ENCODE assay signal across 35 mouse cellular contexts in genomic region chr5:144039156-144039675, GRCm38 (mm10). TPM values are rescaled to one million over a fixed set of nuclear protein-coding genes. Genes with fewer than 3 reads are reported as not detected.
DNase-seq lines count a peak whose midpoint lies in the region; ATAC-seq and TF ChIP-seq lines count a peak whose summit lies in the region.
"Had no signal": no experiment of that assay in that cellular context is flagged by ENCODE, and none has a peak within 500 bp of the region (broad histone marks: within the 10 kb centered on the region; RNA-seq: fewer than 3 reads in every experiment).

No protein-coding gene starts in this region.

- no peak overlapping the region for H3K9ac ChIP-seq in liver, embryonic 11.5 days (ENCODE audit: low read depth, low read length)
- no peak overlapping the region for H3K9ac ChIP-seq in liver, embryonic 16.5 days (ENCODE audit: low read depth, low read length)
- no peak overlapping the region for H3K9ac ChIP-seq in forebrain, embryonic 13.5 days
- H3K9ac ChIP-seq in forebrain, postnatal 0 days, result no peak overlapping the region
- H3K9ac ChIP-seq: forebrain, embryonic 12.5 days; hindbrain, embryonic 13.5 days; limb, embryonic 12.5 days; neural tube, embryonic 12.5 days had no signal

- H3K9me3 ChIP-seq in liver, embryonic 11.5 days (ENCODE audit: control insufficient read depth, low read length), result no peaks in the 10 kb centered on the region
- no peaks in the 10 kb centered on the region for H3K9me3 ChIP-seq in liver, embryonic 16.5 days (replicated peaks; ENCODE audit: control insufficient read depth, low read length)
- H3K9me3 ChIP-seq in forebrain, embryonic 13.5 days (replicated peaks), result no peaks in the 10 kb centered on the region
- no peaks in the 10 kb centered on the region for H3K9me3 ChIP-seq in forebrain, postnatal 0 days (ENCODE audit: low read length)
- H3K9me3 ChIP-seq: forebrain, embryonic 12.5 days; hindbrain, embryonic 13.5 days; neural tube, embryonic 12.5 days had no signal

- no peaks in the 10 kb centered on the region for H3K4me1 ChIP-seq in liver, embryonic 11.5 days (replicated peaks; ENCODE audit: control insufficient read depth, insufficient read depth, low read length)
- no peaks in the 10 kb centered on the region for H3K4me1 ChIP-seq in liver, embryonic 16.5 days (ENCODE audit: control insufficient read depth, low read depth, low read length)
- H3K4me1 ChIP-seq in forebrain, embryonic 13.5 days, result no peaks in the 10 kb centered on the region
- no peaks in the 10 kb centered on the region for H3K4me1 ChIP-seq in forebrain, postnatal 0 days (ENCODE audit: insufficient read depth)
- H3K4me1 ChIP-seq: forebrain, embryonic 12.5 days; limb, embryonic 12.5 days; neural tube, embryonic 12.5 days had no signal

- DNase-seq in ES-CJ7 (ENCODE audit: low read depth, low spot score) (peak; percentile 49), R1 (ENCODE audit: low read depth, low spot score) (peak; percentile 75)
- no peak for DNase-seq in liver, embryonic 11.5 days (ENCODE audit: low spot score)
- DNase-seq in forebrain, postnatal 0 days, result no peak
- DNase-seq in T-cell, adult 2 months (ENCODE audit: low spot score), result no peak
- DNase-seq: adrenal gland, postnatal 10 days; cerebellum, adult 11-12 months; cerebellum, postnatal 14 days; gastrocnemius, postnatal 25 days; heart, adult 11 months; heart, postnatal 4 days; kidney, adult 9 months; kidney, postnatal 10 days; layer of hippocampus, adult 9-11 months; lung, adult 2 months; lung, postnatal 14 days; right cerebral cortex, adult 18-20 months; right cerebral cortex, postnatal 4 days; thymus, adult 2 months; thymus, postnatal 36 days had no signal

- no peak overlapping the region for H3K4me2 ChIP-seq in liver, embryonic 11.5 days
- no peak overlapping the region for H3K4me2 ChIP-seq in liver, embryonic 16.5 days (ENCODE audit: low read depth, low read length)
- no peak overlapping the region for H3K4me2 ChIP-seq in forebrain, embryonic 13.5 days
- H3K4me2 ChIP-seq in forebrain, postnatal 0 days (ENCODE audit: low read depth), result no peak overlapping the region
- H3K4me2 ChIP-seq: forebrain, embryonic 12.5 days; heart, embryonic 11.5 days; hindbrain, embryonic 13.5 days; limb, embryonic 12.5 days; midbrain, embryonic 11.5 days; neural tube, embryonic 12.5 days had no signal

- H3K4me3 ChIP-seq in liver, embryonic 11.5 days (ENCODE audit: low read depth, low read length), result no peak overlapping the region
- H3K4me3 ChIP-seq in liver, embryonic 16.5 days (ENCODE audit: low read depth, low read length), result no peak overlapping the region
- no peak overlapping the region for H3K4me3 ChIP-seq in forebrain, embryonic 13.5 days
- no peak overlapping the region for H3K4me3 ChIP-seq in forebrain, postnatal 0 days (ENCODE audit: low read depth, low read length)
- H3K4me3 ChIP-seq: forebrain, embryonic 12.5 days; hindbrain, embryonic 13.5 days; limb, embryonic 12.5 days; myocyte; neural tube, embryonic 12.5 days had no signal

- WGBS in liver, embryonic 11.5 days, result 60% methylated on average over 9 of the region's 9 CpGs
- 28% methylated on average over 9 of the region's 9 CpGs for WGBS in liver, embryonic 16.5 days (ENCODE audit: insufficient replicate concordance)
- WGBS in forebrain, embryonic 13.5 days, result 77% methylated on average over 9 of the region's 9 CpGs
- WGBS in forebrain, postnatal 0 days, result 81% methylated on average over 9 of the region's 9 CpGs

- no peak overlapping the region for H3K27ac ChIP-seq in liver, embryonic 11.5 days (ENCODE audit: low read depth, low read length)
- no peak overlapping the region for H3K27ac ChIP-seq in liver, embryonic 16.5 days (ENCODE audit: low read length)
- H3K27ac ChIP-seq in forebrain, embryonic 13.5 days, result no peak overlapping the region
- no peak overlapping the region for H3K27ac ChIP-seq in forebrain, postnatal 0 days (ENCODE audit: low read depth, low read length)
- H3K27ac ChIP-seq: forebrain, embryonic 12.5 days; hindbrain, embryonic 13.5 days; limb, embryonic 12.5 days; neural tube, embryonic 12.5 days; stomach, postnatal 0 days had no signal

- ATAC-seq in liver, embryonic 11.5 days (replicated peaks; ENCODE audit: low FRiP score), result peak; percentile 74
- ATAC-seq in liver, embryonic 16.5 days (ENCODE audit: low read depth), result peak; percentile 55
- no peak for ATAC-seq in forebrain, embryonic 13.5 days
- ATAC-seq in inflammation-experienced regulatory T-cells, adult 6 months, result no peak
- no peak for ATAC-seq in forebrain, postnatal 0 days
- ATAC-seq: CD4-positive, CD25-positive, alpha-beta regulatory T cell, adult 4 months; intestine, postnatal 0 days had no signal

- no peaks in the 10 kb centered on the region for H3K27me3 ChIP-seq in liver, embryonic 11.5 days (replicated peaks; ENCODE audit: control insufficient read depth, insufficient read depth, low read length)
- no peaks in the 10 kb centered on the region for H3K27me3 ChIP-seq in liver, embryonic 16.5 days (ENCODE audit: control insufficient read depth, insufficient read depth, low read depth, low read length)
- H3K27me3 ChIP-seq in forebrain, embryonic 13.5 days, result no peaks in the 10 kb centered on the region
- H3K27me3 ChIP-seq in forebrain, postnatal 0 days (ENCODE audit: insufficient read depth, low read length), result no peaks in the 10 kb centered on the region
- H3K27me3 ChIP-seq: forebrain, embryonic 12.5 days; hindbrain, embryonic 13.5 days; limb, embryonic 12.5 days; neural tube, embryonic 12.5 days had no signal

- H3K36me3 ChIP-seq in liver, embryonic 11.5 days (ENCODE audit: control insufficient read depth, insufficient read depth, low read length), result no peaks in the 10 kb centered on the region
- no peaks in the 10 kb centered on the region for H3K36me3 ChIP-seq in liver, embryonic 16.5 days (ENCODE audit: control insufficient read depth, insufficient read depth)
- no peaks in the 10 kb centered on the region for H3K36me3 ChIP-seq in forebrain, embryonic 13.5 days (ENCODE audit: poor library complexity, severe bottlenecking)
- no peaks in the 10 kb centered on the region for H3K36me3 ChIP-seq in forebrain, postnatal 0 days (ENCODE audit: insufficient read depth)
- H3K36me3 ChIP-seq: forebrain, embryonic 12.5 days; hindbrain, embryonic 13.5 days; limb, embryonic 12.5 days; neural tube, embryonic 12.5 days had no signal

- no peak for TF ChIP-seq CTCF in forebrain, postnatal 0 days (IDR thresholded peaks at IDR 0.05; ENCODE audit: low read depth)

RNA-seq across cellular contexts. Expression of gene Ocm, which starts 12.7 kb away (rescaled TPM):
- polyA plus RNA-seq in liver, embryonic 11.5 days (2014; fragmentation: Nextera tagmentation; extraction: Ambion mirVana), result not detected in 2 replicates
- not detected in 2 replicates for polyA plus RNA-seq in liver, embryonic 16.5 days (2015; fragmentation: Nextera tagmentation; extraction: Ambion mirVana)
- polyA plus RNA-seq in forebrain, embryonic 13.5 days (2015; fragmentation: Nextera tagmentation; extraction: Ambion mirVana), result not detected in 2 replicates
- not detected for polyA plus RNA-seq in inflammation-experienced regulatory T-cells, adult 6 months (2017; shearing (Covaris generic))
- total RNA-seq in forebrain, postnatal 0 days (2014; rRNA removed), result not detected in 2 replicates
- polyA plus RNA-seq in forebrain, postnatal 0 days (2015; fragmentation: Nextera tagmentation; extraction: Ambion mirVana), result 0.98 TPM in 1 of 2 replicates, not detected in the other
- total RNA-seq: adrenal gland, postnatal 10 days; gastrocnemius, postnatal 25 days; heart, postnatal 4 days; midbrain, postnatal 0 days had no signal
- polyA plus RNA-seq: CD4-positive, CD25-positive, alpha-beta regulatory T cell, adult 4 months; forebrain, embryonic 12.5 days; heart, embryonic 11.5 days; hindbrain, embryonic 13.5 days; intestine, postnatal 0 days; limb, embryonic 12.5 days; lung, adult 2 months; midbrain, embryonic 11.5 days; myocyte; spleen, adult 2 months; thymus, adult 2 months had no signal

RNA-seq across cellular contexts. Expression of gene Ccz1, which starts 24.5 kb away (rescaled TPM):
- polyA plus RNA-seq in liver, embryonic 11.5 days (2014; fragmentation: Nextera tagmentation; extraction: Ambion mirVana), result 93.1 and 97.2 TPM in 2 replicates
- polyA plus RNA-seq in liver, embryonic 16.5 days (2015; fragmentation: Nextera tagmentation; extraction: Ambion mirVana), result 33.4 and 34.1 TPM in 2 replicates
- polyA plus RNA-seq in forebrain, embryonic 13.5 days (2015; fragmentation: Nextera tagmentation; extraction: Ambion mirVana), result 98.5 and 99.6 TPM in 2 replicates
- 10 to 100 TPM; 30.1 to 45.3 (median 40.4) TPM for polyA plus RNA-seq in inflammation-experienced regulatory T-cells, adult 6 months (2017; shearing (Covaris generic))
- 75.7 and 80.4 TPM in 2 replicates for total RNA-seq in forebrain, postnatal 0 days (2014; rRNA removed)
- 80.5 and 83.8 TPM in 2 replicates for polyA plus RNA-seq in forebrain, postnatal 0 days (2015; fragmentation: Nextera tagmentation; extraction: Ambion mirVana)

Comparison
In these comparisons a context has a peak if more than half of its experiments do, and no peak if none do; other contexts are left out.
1. DNase-seq: peak in ES-CJ7 (single experiment) and R1 (single experiment); none in liver, embryonic 11.5 days (single experiment), forebrain, postnatal 0 days (single experiment) and T-cell, adult 2 months (single experiment).
2. ATAC-seq: peak in liver, embryonic 11.5 days (single experiment) and liver, embryonic 16.5 days (single experiment); none in forebrain, embryonic 13.5 days (single experiment), inflammation-experienced regulatory T-cells, adult 6 months (single experiment) and forebrain, postnatal 0 days (single experiment).